Mouse (Mus musculus) granulocyte monocyte progenitor cell, adult 5-6 weeks (primary cell): ENCODE results near the gene Olfr721-ps1. TPM values are rescaled to one million over a fixed set of nuclear protein-coding genes. Genes with fewer than 3 reads are reported as not detected.

Experiments used
- ATAC-seq: replicated peaks from 2 replicates; pipeline ENCODE4 v1.8.0; 2016; ENCODE audit warnings: mild to moderate bottlenecking, moderate TSS enrichment, inconsistent platforms; ENCODE audit not compliant: poor library complexity, severe bottlenecking
- total RNA-seq, 2 experiments: library from RNA; stranded (forward) in 1 of 2; stranded (reverse) in 1 of 2; fragments of 200-712, 200-1000 nt in 1 of 2; fragments of >200 nt in 1 of 2; fragmentation: Nextera tagmentation in 1 of 2; gene quantifications; 2 replicates each; pipeline ENCODE4 v1.2.3; 2014 to 2017

Gene Olfr721-ps1
- total RNA-seq (2014; fragmentation: Nextera tagmentation) (not detected in 2 replicates), total RNA-seq (2017) (not detected in 2 replicates)

GRCm38 (mm10) chr14:14400998-14401397, at the start of gene Olfr721-ps1:
Gene Olfr721-ps1, plus strand, starts transcription at chr14:14401298.
- ATAC-seq, result no peak

GRCm38 (mm10) chr14:14351721-14352590, 49.1 kb upstream of the Olfr721-ps1 start:
- no peak; the same call in 1 of the 2 replicates for ATAC-seq

GRCm38 (mm10) chr14:14352606-14353005, 48.5 kb upstream of the Olfr721-ps1 start:
- ATAC-seq, result no peak

- no peak for ATAC-seq
Measured at GRCm38 (mm10) chr14:14353081-14353732, 47.9 kb upstream of the Olfr721-ps1 start.

GRCm38 (mm10) chr14:14353740-14354510, 47.2 kb upstream of the Olfr721-ps1 start:
- no peak for ATAC-seq

- ATAC-seq, result peak; percentile 15
Measured at GRCm38 (mm10) chr14:14354511-14355359, 46.4 kb upstream of the Olfr721-ps1 start.

GRCm38 (mm10) chr14:14355360-14355646, 45.8 kb upstream of the Olfr721-ps1 start:
- ATAC-seq, result no peak

GRCm38 (mm10) chr14:14395535-14395934, 5.6 kb upstream of the Olfr721-ps1 start:
- no peak for ATAC-seq

GRCm38 (mm10) chr14:14436078-14436658, 35.1 kb downstream of the Olfr721-ps1 start:
- ATAC-seq, result no peak

Other genes starting within 250 kb of the Olfr721-ps1 start
- gene Olfr720, start 214.5 kb upstream of the Olfr721-ps1 start, total RNA-seq (2014; fragmentation: Nextera tagmentation), result not detected in 2 replicates
- gene Olfr720, start 214.5 kb upstream of the Olfr721-ps1 start, total RNA-seq (2017), result not detected in 2 replicates
- gene Olfr31, start 78.5 kb upstream of the Olfr721-ps1 start, total RNA-seq (2014; fragmentation: Nextera tagmentation), result 0.45 TPM in 1 of 2 replicates, not detected in the other
- not detected in 2 replicates for gene Olfr31, start 78.5 kb upstream of the Olfr721-ps1 start, total RNA-seq (2017)
- 18.3 and 27.4 TPM in 2 replicates for gene Il3ra, start 55.0 kb upstream of the Olfr721-ps1 start, total RNA-seq (2014; fragmentation: Nextera tagmentation)
- 26.6 and 46.0 TPM in 2 replicates for gene Il3ra, start 55.0 kb upstream of the Olfr721-ps1 start, total RNA-seq (2017)